Mouse (Mus musculus) frontal cortex, postnatal 25 days (tissue): ENCODE measurements around the gene Drap1.
"Not testable (repeated sequence)": the region's sequence is repeated elsewhere in the genome, so short reads cannot be mapped to it uniquely, and the experiment has no call there.

Source experiments
- DNase-seq, 2 experiments: peaks; one replicate each; pipeline ENCODE4 v3.0.0; 2022; ENCODE audit warnings: low spot score in 2 of 2

Drap1 gene

DNA sequence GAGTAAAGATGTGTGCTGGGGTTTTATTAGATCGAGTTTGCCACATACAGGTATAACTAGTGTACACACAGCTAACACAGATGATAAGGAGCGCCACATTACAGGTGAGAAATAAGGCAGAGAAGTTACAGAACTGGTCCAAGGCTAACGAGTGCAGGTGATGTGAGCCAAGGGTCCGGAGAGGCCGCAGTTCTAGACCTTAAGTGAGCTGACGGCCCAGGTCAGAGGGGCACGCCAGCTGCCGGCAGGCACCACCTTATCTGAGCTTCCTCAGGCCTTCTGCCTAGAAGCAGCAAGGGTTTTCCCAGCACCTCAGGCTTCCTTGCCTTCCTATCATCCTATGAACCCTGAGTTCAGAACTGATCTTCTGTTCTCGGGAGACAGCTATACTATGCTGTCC, 5.1 kb downstream of the Drap1 start:
- DNase-seq = no peak

DNA sequence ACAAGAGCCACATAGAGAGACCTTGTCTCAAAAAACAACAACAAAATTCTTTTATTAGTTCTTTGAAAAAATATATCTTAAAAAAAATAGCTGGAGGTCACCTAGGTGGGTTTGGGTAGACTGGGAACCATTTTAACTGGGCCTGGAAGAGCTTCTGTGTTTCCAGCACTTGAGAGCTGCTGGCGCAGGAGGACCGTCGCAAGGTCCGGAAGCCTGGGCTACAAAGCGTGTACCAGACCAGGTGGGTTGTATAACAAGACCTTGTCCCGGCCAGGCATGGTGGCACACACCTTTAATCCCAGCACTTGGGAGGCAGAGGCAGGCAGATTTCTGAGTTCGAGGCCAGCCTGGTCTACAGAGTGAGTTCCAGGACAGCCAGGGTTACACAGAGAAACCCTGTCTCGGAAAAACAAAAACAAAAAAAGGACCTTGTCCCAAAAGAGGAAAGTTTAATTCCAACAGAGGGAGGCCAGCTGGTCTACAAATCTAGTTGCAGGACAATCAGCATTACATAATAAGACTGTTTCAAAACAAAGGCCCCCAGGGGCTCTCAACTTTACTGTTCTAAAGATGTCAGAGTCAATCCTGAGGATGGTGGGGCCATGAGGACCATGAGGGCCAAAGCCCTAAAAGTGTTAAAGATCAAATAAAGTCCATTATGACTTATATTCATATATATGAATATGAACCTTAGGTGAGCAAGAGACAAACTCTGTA, 5.9 kb downstream of the Drap1 start:
- DNase-seq = no peak

DNA sequence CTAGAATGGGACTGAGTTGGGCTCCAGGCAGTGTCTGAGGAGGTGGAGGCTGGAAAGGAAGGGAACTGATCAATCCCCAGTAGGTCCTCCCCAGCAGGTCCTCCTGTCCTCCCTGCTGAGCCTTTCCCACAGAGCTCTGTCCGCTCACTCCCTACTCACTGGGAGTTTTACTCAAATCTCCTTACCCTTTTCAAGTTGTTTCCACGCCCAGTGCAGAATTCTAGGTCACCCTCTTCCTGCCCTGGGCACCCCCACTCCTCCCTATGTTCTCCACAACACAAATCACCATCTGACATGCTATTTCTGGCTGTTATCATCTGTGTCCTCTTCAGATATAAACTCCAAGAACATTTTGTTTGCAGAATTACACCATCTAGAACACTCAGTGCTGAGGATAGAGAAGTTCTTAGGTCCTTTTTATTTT, 10.2 kb downstream of the Drap1 start:
- no peak for DNase-seq

DNA sequence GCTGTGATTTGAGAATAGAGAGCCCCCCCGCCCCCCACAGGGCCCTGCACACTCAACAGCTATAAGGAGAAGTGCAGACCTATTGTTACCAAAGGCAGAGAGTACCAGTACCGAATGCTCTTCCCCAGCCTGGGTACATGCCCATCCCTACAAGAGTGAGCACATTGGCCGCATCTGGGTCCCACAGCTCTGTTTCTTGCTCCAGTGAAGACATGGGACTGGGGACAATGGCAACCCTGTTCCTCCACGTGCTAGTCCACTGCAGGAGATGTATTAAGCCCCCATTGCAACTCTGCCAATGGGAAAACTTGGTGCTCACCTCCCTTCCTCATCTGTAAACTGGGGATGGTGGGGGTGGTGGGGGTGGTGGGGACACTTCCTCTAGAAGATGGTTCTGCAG, 10.9 kb downstream of the Drap1 start:
- DNase-seq = no peak

DNA sequence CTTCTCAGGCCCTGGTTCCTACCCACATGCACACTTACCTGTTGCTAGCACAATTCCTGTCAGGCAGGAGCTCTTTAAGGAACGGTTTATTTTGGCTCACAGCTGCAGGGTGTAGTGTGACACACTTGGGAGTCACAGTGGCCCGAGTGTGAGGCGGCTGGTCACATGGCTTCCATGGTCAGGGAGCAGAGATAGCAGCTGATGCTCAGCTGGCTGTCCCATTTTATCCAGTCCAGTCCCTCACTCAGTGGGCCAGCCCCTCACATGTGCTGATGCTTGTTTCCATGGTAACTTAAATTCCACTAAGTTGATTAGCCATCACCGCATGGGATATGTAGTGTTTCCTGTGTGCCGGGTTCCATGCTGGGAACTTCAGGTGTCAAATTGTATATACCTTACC, 12.8 kb downstream of the Drap1 start:
- DNase-seq = no peak

DNA sequence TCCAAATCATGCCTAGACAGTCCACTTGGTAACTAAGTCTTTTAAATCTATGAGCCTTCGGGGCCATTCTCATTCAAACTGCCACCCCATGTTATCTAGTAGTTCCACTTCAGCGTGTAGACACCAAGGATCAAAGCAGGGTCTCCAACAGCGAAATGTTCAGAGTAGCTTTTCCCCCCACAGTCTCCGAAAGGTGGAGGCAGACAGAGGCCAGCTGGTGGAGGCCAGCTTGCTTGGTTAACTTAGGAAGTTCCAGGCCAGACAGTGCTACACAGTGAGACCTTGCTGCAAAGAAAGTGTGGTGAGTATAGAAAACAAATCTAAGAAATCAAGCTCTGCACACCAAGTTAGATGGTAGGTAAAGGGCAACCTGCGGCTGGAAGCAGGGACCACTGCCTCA, 14.1 kb downstream of the Drap1 start:
- DNase-seq = no peak

DNA sequence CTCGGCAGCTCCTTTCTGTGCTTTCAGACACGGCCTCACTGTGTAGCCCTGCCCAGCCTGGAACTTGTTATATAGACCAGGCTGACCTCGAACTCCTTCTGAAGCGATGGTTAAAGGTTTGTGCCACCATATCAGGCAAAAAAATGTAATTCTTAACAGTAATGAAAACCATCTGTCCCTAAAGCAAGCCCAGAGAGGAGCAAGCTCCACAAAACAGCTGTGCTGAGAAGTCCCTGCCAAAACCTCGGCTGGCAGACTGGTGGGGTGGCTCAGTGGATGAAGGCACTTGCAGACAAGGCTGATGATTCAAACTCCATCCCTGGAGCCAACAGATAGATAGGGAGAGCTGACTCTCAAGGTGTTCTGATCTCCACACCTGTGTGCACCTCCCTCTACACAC, 15.7 kb downstream of the Drap1 start:
- DNase-seq = no peak

DNA sequence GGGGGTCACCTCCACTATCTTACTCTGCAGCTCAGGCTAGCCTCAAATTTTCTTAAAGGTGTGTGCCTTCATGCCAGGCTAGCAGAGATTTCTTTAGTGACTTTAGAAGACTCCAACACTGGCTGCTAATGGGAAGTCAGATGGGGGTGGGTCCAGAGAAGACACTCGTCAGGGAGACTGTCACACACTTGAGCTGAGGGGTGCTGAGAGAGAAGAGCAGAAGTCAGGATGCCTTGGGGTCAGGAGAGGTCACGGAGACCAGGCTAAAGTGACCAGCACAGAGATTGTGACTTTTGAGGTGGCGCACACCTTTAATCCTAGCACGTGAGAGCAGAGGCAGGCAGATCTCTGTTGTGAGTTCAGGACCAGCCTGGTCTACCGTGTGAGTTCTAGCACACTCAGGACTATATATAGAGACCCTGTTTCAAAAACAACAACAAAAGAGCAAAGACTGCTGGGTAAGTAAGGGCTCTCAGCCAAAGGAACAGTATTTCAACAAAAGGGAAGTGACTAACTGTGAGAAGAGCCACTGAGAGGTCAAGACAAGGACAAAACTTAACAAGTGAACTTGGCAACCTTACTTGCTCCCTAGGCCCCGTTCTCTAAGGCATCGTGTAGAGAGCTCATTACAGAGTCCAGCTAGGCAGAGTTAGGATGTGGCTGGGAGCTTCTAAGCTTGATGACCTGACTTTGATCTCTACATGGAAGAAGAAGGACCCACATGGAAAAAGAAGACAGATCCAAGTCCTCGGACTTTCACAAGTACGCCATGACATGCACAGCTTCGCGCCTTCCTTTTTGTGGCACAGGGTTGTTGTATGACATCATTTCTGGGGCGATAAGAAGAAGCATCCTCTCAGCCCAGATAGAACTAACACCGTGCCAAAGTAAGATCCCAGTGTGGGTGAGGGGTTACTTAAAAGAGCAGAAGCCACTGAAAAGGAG, 16.4 kb downstream of the Drap1 start:
- DNase-seq = no peak

DNA sequence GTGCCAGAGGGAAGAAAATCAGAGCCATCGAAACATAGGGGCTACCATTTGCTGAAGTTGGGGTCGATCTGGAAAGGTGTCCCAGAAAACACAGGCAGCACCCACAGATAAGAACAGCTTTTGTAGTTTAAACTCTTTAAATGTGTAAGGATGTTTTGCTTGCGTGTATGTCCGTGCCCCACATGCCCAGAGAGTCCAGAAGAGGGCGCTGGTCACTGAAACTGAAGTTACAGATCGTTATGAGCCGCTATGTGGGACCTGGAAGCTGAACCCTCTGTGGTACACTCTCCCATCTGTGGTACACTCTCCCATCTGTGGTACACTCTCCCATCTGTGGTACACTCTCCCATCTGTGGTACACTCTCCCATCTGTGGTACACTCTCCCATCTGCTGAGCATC, 17.6 kb downstream of the Drap1 start:
- DNase-seq = no peak

DNA sequence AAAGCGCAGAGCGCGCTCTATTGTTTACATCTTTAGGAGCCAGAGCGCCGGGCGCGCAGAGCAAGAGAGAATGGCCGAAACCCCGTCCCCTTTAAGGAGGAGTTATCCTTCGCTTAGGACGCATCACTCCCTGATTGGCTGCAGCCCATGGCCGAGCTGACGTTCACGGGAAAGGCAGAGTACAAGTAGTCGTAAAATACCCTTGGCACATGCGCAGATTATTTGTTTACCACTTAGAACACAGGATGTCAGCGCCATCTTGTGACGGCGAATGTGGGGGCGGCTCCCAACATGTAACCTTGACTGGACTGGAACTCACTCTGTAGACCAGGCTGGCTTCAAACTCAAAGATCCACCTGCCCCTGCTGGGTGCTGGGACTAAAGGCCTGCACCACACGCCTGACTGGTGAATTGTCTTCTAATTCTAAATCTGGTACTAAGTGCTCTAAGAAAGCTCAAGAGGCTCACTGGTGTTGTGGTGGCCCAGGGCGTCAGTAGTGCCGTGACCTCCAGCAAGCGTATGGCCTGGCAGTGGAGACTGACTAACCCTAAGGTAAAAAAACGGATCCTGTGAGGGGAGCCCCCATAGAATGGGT, 18.1 kb downstream of the Drap1 start:
- not testable (repeated sequence) for DNase-seq

DNA sequence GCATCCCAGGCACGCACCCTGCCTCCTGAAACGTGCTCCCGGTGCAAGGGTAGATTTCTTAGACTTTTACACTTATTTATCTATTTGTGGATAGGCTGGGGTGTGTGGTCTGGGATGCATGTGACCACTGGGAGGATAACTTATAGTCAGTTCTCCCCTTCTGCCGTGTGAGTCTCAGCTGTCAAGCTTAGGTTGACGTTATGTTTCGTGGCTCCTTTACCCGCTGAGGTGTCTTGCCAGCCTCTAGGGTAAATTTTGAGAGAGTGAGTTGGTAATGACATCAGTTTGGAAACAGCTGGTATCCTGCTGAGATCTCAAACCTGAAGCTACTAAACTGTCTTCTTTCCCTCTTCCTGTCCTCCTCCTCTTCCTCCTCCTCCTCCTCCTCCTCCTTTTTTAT, 18.9 kb downstream of the Drap1 start:
- DNase-seq = no peak

DNA sequence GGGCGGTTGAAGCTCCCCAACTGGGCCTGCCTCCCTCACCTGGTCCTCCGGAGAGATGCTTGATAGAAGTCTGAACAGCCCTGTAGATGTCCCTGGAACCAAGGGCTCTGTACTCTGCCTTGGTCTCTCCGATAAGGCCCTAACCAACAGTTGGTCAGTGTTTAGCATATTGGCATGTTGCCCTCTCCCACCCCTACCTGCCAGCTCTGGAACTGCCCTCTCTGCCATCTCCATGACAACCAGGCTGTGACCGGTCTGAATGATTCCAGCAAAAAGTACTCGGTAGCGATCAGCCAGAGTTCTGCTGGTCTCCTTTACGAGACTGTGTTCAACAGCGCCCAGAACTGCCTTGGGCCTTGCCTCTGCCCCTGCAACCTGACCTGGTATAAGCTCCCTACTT, 22.5 kb downstream of the Drap1 start, which contains the start of gene Tsga10ip:
Tsga10ip (minus strand) TSS at position 234 of the 400 bp plus-strand sequence.
- no peak for DNase-seq

DNA sequence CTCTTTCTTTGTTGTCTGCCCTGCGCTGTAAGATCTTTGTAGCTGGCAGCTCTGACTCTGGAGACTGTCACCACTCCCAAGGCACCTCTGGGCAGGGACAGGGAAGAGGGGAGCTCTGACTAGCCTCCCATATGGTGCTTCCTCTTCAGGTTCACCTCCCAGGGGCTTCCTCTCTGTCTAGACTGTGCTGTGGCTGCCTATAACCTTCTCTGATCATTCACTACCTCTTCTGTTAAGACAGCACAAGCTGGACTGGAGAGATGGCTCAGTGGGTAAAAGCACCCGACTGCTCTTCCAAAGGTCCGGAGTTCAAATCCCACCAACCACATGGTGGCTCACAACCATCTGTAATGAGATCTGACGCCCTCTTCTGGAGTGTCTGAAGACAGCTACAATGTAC, 23.7 kb downstream of the Drap1 start:
- not testable (repeated sequence) for DNase-seq

DNA sequence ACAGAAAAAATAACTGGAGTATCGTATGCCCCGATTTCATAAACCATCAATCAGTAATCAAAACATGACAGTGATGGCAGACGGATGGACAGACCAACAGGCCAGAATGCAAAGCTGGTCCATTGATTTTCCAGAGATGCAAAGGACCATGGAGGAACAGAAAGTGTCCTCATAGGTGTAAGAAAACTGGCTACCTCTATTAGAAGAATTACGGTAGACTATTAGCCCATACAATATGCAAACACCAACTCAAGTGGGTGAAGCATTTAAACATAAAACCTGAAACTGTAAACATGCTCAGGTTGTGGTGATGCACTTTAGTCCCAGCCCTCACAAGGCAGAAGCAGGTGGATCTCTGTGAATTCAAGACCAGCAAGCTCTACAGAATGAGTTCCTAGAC, 29.4 kb downstream of the Drap1 start:
- no peak for DNase-seq

DNA sequence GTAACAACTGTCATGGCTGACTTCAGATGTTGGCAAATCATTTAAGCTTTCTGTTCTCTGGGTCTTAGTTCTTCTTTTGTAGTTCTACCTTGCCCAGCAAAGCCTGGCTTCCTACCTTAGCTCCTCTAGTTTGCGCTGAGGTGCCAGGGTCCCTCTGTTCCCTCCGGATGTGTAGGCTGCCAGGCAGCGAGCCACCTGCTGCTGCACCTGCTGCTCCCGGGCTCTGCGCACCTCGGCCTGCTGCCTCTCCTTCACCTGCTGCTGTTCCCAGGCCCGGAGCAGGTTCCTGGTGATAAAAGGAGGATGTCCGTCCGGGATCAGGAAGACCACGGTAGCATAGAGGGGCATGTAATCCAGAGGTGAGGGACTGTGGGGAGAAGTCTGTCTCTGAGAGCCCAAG, 30.6 kb downstream of the Drap1 start:
- DNase-seq = no peak

DNA sequence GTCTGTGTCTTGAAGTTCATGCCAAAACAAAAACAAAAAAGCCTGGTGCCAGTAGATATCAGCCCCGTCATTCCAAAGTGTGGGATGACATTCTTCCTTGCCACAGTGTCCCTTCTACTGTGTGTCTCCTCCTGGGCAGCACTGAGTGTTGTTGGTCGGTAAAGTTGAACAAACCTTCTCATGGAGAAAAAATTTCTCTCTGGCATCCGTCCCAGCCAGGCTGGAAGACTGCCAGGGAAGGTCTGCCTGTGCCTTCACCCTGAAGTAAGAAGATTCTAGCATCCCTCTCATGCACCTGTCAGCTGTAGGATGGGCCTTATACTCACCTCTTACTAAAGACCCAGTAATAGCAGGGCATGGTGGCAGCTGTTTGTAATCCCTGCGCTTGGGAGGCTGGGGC, 31.9 kb downstream of the Drap1 start:
- no peak for DNase-seq

DNA sequence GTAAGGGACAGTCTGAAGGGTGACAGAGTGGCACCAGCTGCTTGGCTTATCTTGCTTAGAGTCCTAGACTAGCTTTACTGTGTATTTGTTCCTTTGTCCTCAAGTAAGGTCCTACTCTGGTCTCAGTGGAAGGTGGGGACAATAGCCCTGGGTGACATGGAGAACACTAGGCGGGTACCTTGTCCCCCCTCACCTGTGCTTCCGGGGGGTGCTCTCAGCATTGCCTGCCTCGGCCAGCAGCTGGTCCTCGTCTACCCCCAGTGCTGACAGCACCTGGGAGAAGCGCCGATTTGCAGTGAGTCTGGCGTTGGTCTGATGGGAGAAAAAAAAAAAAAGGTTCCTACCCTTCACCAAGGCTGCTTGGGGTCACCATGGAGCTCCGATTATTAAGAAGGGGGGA, 34.4 kb downstream of the Drap1 start:
- DNase-seq = no peak

DNA sequence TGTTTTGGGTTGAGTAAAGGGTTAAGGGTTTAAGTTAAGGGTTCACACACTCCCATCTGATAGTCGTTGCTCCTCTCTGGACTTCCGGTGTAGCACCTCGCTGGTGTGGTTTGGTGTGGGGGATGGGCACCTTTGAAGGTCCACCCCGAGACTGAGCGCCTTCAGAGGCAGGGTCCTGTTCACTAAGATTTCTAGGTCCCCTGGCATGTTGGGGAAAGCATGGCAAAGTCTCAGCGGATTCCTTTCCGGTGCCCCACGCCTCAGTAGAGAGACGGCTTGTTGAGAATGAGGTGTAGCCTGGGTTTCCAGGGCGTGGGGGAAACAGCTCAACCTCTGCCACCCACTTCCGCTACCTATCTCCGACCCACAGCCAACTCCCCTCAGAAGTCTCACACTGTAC, 35.1 kb downstream of the Drap1 start:
- DNase-seq = no peak

DNA sequence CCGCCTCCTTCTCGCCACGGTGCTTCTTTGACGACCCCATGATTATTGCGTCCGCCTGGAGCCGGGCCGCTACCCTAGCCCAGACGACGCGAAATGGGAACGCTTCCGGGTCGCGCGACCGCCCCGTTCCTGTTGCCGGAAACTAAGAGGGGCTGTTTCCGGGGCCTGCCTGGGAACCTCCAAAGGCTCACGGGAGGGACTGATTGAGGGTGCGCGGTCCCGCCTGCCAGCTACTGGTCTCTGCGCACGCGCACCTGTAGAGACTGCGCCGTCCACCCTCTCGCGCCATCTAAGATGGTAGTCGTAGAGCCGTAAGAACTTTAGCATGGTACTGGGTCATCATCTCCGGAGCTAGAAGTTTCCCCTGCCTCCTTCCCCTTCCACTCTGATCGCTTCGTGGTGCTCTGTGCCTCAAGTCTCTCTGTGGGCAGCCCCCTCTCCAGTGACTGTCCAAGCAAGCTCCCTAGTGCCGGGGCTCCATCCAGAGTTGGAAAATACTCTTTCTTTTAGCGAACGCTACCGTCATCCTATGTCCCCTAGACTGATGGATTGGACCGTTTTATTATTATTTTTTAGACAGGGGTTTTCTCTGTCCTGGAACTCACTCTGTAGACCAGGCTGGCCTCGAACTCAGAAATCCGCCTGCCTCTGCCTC, 36.1 kb downstream of the Drap1 start, which contains the start of gene Sart1:
Sart1 (minus strand) TSS at position 116 of the 655 bp plus-strand sequence.
- DNase-seq = peak; percentile 85 to 90

DNA sequence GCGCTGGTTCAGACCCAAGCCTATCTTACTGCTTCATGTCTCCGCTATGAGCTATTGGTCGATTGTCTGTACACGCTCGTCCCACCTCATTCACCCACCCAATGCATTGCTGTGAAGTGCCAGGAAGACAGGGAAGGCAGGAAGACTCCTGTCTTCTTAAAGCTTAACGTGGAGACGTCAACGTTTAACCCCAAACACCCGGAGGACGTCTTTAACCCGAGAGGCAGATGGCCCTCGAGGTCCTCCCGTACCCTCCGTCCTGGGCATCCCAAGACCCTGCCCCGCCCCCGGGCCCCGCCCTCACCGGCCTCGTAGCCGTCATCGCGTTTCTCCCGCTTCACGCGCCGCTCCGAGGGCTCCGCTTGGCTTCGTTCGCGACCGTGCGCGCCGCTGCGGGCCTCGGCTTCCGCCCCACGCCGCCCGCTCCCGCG, 36.8 kb downstream of the Drap1 start:
- no peak for DNase-seq

DNA sequence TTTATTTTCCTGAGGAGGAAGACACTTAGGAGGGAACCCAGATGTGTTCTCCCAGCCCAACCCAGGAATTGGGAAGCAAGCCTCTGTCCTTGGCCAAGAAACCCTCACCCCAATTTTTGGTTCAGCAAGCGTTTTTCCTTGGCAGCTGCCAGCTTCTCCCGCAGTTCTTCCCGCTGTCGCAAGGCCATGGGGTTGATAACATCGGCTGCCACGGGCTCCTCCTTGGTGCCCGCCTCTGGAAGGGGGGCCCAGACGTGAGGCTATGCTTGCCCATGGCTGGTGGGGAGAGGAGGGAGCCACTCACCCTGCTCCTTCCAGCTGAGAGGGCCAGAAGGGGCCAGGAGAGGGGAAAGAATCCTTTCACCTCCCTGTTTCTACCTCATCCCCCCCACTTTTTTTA, 40.1 kb downstream of the Drap1 start:
- no peak for DNase-seq

DNA sequence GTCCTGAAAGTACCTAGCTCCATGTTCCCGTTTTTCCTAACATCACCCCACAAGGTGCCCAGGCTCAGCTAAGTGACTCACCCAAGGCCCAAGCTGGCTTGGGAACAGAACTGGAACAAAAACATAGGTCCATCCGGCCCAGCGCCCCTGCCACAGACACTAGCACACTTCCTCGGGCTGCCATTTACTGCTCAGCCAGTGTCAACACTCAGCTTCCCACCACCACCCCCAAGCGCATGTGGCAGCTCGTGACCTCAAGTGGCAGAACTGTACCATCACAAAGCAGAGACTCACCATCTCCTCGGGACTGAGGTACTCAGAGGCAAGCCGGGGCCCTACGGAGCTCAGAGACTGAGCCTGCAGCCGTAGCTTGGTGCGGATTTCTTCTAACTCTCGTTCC, 41.5 kb downstream of the Drap1 start:
- no peak for DNase-seq
